Mouse (Mus musculus) macrophage (primary cell): ENCODE measurements around the gene Susd6. TPM values are rescaled to one million over a fixed set of nuclear protein-coding genes. Genes with fewer than 3 reads are reported as not detected.
A peak's percentile ranks its signal among the peaks of the same experiment; 100 is the strongest.
"Not testable (repeated sequence)": the region's sequence is repeated elsewhere in the genome, so short reads cannot be mapped to it uniquely, and the experiment has no call there.

Source experiments
- H3K27ac ChIP-seq: fragments of 350-480 bp; formaldehyde crosslinking; 2 replicates; pipeline ENCODE4 v1.9.0; 2021
- H3K36me3 ChIP-seq: fragments of 350-480 bp; formaldehyde crosslinking; 2 replicates; pipeline ENCODE4 v1.9.0; 2021; ENCODE audit errors: inconsistent target
- H3K4me3 ChIP-seq: fragments of 350-480 bp; formaldehyde crosslinking; 2 replicates; pipeline ENCODE4 v1.9.0; 2021; ENCODE audit errors: inconsistent target
- H3K79me2 ChIP-seq: fragments of 350-480 bp; formaldehyde crosslinking; 2 replicates; pipeline ENCODE4 v1.9.0; 2021; ENCODE audit errors: inconsistent target
- WGBS: methylation state at CpG from one replicate; pipeline ENCODE4 v1.1.7; 2026; ENCODE audit warnings: inconsistent platforms; ENCODE audit not compliant: missing documents; 5-methylcytosine and 5-hydroxymethylcytosine counted together
- polyA plus RNA-seq: library from polyadenylated mRNA; stranded (reverse); fragments of 250-400 nt; gene quantifications from 3 replicates; pipeline ENCODE4 v1.2.4, GENCODE M21; 2018; ENCODE audit warnings: inconsistent platforms

Gene Susd6
- polyA plus RNA-seq, 1 experiment from 2014 or later = 67.3 TPM

GRCm38 (mm10) chr12:80813872-80814271, 23.6 kb downstream of the Susd6 start:
- no peak overlapping the region for H3K4me3 ChIP-seq
- 50% methylated on average over 4 of the region's 4 CpGs for WGBS
- peak overlapping the region; percentile 90 for H3K27ac ChIP-seq
- no peaks in the 10 kb centered on the region for H3K36me3 ChIP-seq
- peaks cover 98% of the 10 kb centered on the region for H3K79me2 ChIP-seq

DNA sequence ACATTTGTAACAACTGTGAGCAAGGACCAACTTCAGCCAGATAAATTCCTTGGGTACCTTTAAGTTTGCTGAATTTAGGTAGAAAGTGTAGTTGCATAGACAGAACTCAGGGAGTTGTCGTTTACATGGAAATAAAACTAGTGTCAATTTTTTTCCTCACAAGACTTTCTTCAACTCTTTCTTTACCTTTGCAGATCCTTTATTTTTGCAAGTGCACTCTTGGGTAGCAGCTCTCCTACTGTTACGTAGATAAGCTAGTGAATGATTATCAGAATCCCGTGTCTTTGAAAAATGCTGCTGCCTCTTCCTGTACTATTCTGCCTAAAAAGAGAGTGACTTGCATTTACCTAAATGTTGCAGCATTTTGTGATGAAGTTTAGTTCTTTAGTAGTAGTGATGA, 24.2 kb downstream of the Susd6 start:
- H3K4me3 ChIP-seq = no peak overlapping the region
- no peaks in the 10 kb centered on the region for H3K36me3 ChIP-seq
- H3K27ac ChIP-seq = peak overlapping the region; percentile 90
- peaks cover 98% of the 10 kb centered on the region for H3K79me2 ChIP-seq
- WGBS = 71% methylated on average over 3 of the region's 3 CpGs

DNA sequence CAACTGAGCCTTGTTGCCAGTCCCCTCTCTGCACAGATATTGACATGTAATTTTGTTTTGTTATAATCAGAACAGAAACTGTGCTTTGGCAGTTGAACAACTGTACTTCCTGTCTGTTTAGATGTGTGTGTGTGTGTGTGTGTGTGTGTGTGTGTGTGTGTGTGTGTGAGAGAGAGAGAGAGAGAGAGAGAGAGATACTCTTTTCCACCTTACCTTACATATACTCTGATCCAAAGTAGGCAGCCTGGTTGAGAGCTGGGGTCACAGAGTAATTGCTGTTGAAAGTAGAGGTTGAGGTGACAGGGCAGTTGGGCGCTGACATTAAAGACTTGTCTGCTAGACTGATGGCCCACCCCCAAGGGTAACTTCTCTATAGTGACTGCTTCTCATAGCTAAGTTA, 25.0 kb downstream of the Susd6 start:
- Histone ChIP-seq H3K4me3 (no peak overlapping the region), H3K79me2 (peaks cover 98% of the 10 kb centered on the region), H3K27ac (peak overlapping the region; percentile 4; the same call in 1 of the 2 replicates), H3K36me3 (no peaks in the 10 kb centered on the region)
- 38% methylated on average over 1 of the region's 1 CpGs for WGBS

DNA sequence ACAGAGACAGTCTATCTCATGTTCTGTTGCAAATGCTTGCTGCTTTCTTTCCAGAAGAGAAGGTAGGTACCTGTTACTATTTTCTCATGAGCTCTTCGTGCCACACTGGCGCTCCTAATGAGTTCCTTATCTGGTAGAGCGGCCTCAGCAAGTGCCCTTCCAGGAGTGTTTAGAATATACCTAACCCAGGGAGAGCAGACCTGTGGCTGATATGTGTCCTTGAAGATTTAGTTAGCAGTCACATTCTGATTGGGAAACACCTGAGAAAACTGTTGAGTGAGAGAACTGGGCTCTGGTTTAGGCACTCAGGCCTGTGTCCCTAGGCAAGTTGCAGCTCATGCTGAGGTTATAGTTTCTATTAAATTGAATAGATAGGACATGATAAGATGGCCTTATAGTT, 25.6 kb downstream of the Susd6 start:
- WGBS = 81% methylated on average over 3 of the region's 3 CpGs
- Histone ChIP-seq H3K4me3 (no peak overlapping the region), H3K27ac (no peak overlapping the region), H3K79me2 (peaks cover 98% of the 10 kb centered on the region), H3K36me3 (no peaks in the 10 kb centered on the region)

DNA sequence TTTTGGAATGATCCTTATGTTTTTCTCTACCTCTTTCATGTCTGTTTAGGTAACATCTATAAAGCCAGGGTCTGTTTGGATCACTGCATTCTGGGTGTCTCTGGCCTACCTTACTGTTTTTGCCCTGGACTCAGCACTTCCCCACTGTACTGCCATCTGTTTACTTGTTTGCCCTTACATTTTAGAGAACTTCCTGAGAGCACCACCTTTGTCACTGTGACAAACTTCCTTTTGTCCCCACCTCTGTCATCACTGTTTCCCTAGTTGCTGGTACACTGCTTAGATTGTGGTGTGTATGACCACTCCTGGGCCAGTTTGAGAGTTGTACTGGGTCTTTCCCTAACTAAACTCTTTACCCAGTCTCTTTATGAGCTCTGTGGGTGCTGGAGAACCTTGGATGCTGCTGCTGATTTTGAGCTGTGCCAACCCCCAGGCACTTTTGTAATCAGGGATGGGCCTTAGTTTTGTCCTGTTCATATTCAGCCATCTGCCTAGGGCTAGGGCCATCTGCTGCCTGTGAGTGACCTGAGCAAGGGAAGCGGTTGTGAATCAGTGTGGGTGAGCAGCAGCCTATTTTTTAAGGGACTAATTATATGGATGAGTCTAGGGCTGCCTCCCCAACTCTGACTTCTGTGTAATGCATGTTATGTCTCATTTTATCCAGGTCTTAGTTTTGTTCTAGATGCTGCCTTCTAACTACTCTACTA, 26.2 kb downstream of the Susd6 start:
- Histone ChIP-seq H3K4me3 (no peak overlapping the region), H3K79me2 (peaks cover 98% of the 10 kb centered on the region), H3K36me3 (no peaks in the 10 kb centered on the region), H3K27ac (no peak overlapping the region)
- 100% methylated on average over 1 of the region's 1 CpGs for WGBS

GRCm38 (mm10) chr12:80817697-80818235, 27.5 kb downstream of the Susd6 start:
- H3K79me2 ChIP-seq = peaks cover 100% of the 10 kb centered on the region
- H3K36me3 ChIP-seq = no peaks in the 10 kb centered on the region
- H3K4me3 ChIP-seq = no peak overlapping the region
- H3K27ac ChIP-seq = no peak overlapping the region

GRCm38 (mm10) chr12:80819020-80819419, 28.7 kb downstream of the Susd6 start:
- WGBS = 63% methylated on average over 1 of the region's 2 CpGs
- not testable (repeated sequence) for H3K27ac ChIP-seq, H3K4me3 ChIP-seq, H3K36me3 ChIP-seq
- H3K79me2 ChIP-seq = peaks cover 100% of the 10 kb centered on the region

DNA sequence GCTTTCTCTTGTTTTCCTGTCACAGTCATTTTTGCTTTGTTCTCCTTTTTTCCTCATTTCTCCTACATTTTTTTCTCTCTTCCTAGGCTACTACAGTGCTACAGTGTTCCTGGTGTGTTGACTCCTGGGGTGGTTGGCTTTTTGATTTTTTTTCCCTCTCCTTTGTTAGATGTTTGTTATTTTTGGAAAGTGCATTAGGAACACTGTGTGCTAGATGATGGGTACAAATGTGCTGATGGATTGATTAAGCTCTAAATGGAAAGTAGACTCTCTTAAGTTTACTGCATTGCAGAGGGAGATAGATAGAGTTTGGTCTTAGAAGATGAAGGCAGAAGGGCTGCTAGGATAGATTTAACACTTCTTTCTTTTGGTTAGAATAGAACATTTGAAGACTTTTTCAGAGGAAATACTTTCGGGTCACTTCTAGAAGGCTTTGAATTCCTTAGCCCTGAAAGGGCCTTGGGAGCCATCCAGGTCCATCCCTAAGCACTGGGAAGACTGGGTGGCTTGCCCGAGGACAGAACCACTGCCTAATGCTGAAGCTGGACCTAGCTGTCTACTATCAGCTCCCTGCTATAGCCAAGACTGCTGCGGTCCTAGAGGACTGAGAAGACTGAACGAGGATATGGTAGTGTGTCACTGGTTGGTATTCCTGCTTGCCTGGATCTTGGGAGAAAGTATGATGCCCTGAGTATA, 31.1 kb downstream of the Susd6 start:
- Histone ChIP-seq H3K36me3 (no peaks in the 10 kb centered on the region), H3K79me2 (peaks cover 100% of the 10 kb centered on the region), H3K27ac (no peak overlapping the region), H3K4me3 (no peak overlapping the region)
- 94% methylated on average over 4 of the region's 4 CpGs for WGBS

GRCm38 (mm10) chr12:80822533-80822932, 32.2 kb downstream of the Susd6 start:
- Histone ChIP-seq H3K27ac (no peak overlapping the region), H3K79me2 (peaks cover 100% of the 10 kb centered on the region), H3K36me3 (no peaks in the 10 kb centered on the region; the same call in 1 of the 2 replicates), H3K4me3 (no peak overlapping the region)
- whole genome bisulfite sequencing = 93% methylated on average over 5 of the region's 7 CpGs

GRCm38 (mm10) chr12:80824202-80824601, 33.9 kb downstream of the Susd6 start:
- H3K4me3 ChIP-seq = no peak overlapping the region
- no peak overlapping the region for H3K27ac ChIP-seq
- peaks cover 100% of the 10 kb centered on the region for H3K79me2 ChIP-seq
- H3K36me3 ChIP-seq = peaks cover 8% of the 10 kb centered on the region
- WGBS = 100% methylated on average over 1 of the region's 1 CpGs

- 75% methylated on average over 1 of the region's 1 CpGs for WGBS
- peaks cover 100% of the 10 kb centered on the region for H3K79me2 ChIP-seq
- H3K27ac ChIP-seq = no peak overlapping the region
- peaks cover 13% of the 10 kb centered on the region for H3K36me3 ChIP-seq
- no peak overlapping the region for H3K4me3 ChIP-seq
Observed at GRCm38 (mm10) chr12:80826423-80826822, 36.1 kb downstream of the Susd6 start.

DNA sequence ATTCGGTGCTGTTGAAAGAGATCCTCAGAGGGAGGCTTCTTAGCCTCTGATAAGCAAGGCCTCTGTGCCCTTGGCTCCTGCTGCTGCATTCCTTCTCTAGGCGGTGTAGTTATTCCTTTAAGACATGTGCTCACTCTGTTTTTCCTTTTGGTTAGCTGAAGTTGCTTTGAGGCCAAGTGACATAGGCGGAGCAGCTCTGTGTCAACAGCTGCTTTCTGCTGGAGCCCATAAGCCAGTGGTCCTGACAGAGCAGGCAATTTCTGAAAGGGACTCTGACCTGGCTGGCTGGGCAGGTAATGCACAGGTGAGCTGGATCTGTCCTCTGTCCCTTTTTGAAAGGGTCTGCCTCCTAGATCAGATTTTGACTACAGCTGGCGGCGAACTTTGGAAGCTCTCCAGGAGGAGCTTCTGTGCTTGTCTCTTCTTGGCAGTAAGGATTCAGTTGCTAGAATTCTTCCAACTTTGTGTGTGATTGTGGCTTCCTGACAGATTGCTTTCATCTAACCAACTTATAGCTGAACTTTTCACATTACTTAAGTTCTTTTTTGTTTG, 37.2 kb downstream of the Susd6 start:
- no peak overlapping the region for H3K4me3 ChIP-seq
- 98% methylated on average over 5 of the region's 5 CpGs for WGBS
- no peak overlapping the region for H3K27ac ChIP-seq
- H3K79me2 ChIP-seq = peaks cover 100% of the 10 kb centered on the region
- peaks cover 13% of the 10 kb centered on the region for H3K36me3 ChIP-seq

- H3K27ac ChIP-seq = no peak overlapping the region
- 90% methylated on average over 5 of the region's 5 CpGs for WGBS
- H3K79me2 ChIP-seq = peaks cover 100% of the 10 kb centered on the region
Observed at GRCm38 (mm10) chr12:80828020-80828419, 37.7 kb downstream of the Susd6 start.

DNA sequence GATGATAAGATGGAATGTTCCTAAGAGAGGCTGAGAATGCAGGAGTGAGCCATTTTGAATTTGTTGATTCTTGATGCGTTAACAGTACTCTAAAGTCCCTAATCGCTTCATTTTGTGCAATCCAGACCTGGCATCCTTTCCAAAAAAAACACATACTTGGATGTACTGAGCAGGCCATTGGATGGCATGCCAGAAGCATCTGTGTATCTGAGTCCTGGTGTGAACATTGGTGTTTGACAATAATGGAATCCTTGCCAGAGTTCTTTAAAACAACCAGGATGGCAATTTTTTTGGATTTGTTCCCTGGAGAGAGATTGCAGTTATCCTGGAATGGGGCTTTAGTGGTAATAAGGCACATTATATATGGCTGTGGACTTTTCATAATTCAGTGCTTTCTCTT, 38.6 kb downstream of the Susd6 start:
- H3K79me2 ChIP-seq = peaks cover 100% of the 10 kb centered on the region
- H3K27ac ChIP-seq = no peak overlapping the region
- H3K4me3 ChIP-seq = no peak overlapping the region
- H3K36me3 ChIP-seq = peaks cover 13% of the 10 kb centered on the region
- 93% methylated on average over 2 of the region's 2 CpGs for WGBS

More at GRCm38 (mm10) chr12:80828020-80828419, 37.7 kb downstream of the Susd6 start:
- no peak overlapping the region for H3K4me3 ChIP-seq
- H3K36me3 ChIP-seq = peaks cover 13% of the 10 kb centered on the region

DNA sequence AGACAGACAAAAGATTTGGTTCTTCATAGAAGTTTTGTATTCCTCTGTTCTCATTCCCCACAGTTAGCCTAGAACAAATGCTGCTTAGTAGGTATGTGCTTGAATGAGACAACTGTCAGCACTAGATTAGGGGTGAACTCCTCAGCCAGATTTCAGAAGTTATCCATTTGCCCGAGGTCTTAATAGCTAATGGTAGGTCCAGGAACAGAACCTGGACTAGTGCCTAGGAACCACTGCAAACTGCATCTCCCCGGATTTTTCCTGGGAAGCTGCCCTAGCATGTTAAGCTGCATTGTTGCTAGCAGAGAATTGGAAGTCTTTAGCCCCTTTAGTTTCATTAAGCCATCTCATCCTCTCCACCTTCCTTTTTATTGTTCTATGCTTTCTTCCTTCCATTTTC, 39.9 kb downstream of the Susd6 start:
- H3K4me3 ChIP-seq = no peak overlapping the region
- H3K36me3 ChIP-seq = peaks cover 13% of the 10 kb centered on the region
- no peak overlapping the region for H3K27ac ChIP-seq
- peaks cover 100% of the 10 kb centered on the region for H3K79me2 ChIP-seq
- WGBS = 85% methylated on average over 2 of the region's 2 CpGs
